In the genomic region with DNA sequence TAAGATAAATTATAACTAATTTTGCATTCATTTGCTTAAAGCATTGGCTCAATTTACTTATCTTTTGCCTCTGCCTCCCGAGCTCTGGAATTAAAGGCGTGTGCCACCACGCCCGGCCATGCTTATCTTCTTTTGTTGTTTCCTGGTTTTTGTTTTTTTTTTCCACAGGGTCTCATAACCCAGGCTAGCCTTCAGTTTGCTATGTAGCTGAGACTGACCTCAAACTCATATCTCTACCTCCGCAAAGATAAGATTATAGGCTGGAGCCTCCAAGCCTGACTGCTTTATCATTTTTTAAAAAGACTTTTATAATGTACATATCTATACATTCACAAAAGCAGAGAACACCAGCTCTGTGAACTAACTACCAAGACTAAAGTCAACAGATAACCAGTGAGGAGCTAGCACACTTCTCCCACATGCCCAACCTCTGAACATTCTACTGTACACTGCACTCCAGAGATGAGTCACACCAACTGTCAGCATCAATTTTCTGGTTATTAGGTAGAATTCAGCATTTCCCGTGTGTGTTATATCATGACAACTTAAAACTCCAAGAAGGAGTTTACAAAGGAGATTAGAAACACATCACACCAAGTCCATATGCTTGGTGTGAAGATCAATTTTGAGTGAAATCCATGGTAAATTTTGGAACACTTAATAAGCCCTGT, we compare ENCODE assay signal across 22 mouse cellular contexts. TPM values are rescaled to one million over a fixed set of nuclear protein-coding genes. Genes with fewer than 3 reads are reported as not detected.
DNase-seq lines count a peak whose midpoint lies in the region; ATAC-seq and TF ChIP-seq lines count a peak whose summit lies in the region.
"Had no signal": no experiment of that assay in that cellular context is flagged by ENCODE, and none has a peak within 500 bp of the region (broad histone marks: within the 10 kb centered on the region; RNA-seq: fewer than 3 reads in every experiment).

No protein-coding gene starts in this region.

- H3K79me2 ChIP-seq in myocyte (ENCODE audit: control insufficient read depth, insufficient read depth), result peaks cover 3% of the 10 kb centered on the region

- H3ac ChIP-seq in myocyte (ENCODE audit: control insufficient read depth, insufficient read length), result no peak overlapping the region

- WGBS in liver, embryonic 11.5 days, result 43% methylated on average over 6 of the region's 6 CpGs
- WGBS in forebrain, embryonic 13.5 days, result 88% methylated on average over 6 of the region's 6 CpGs

- no peaks in the 10 kb centered on the region for H3K36me3 ChIP-seq in G1E (replicated peaks)
- no peaks in the 10 kb centered on the region for H3K36me3 ChIP-seq in liver, embryonic 11.5 days (ENCODE audit: control insufficient read depth, insufficient read depth, low read length)
- H3K36me3 ChIP-seq in myocyte (ENCODE audit: control insufficient read depth, insufficient read depth), result no peaks in the 10 kb centered on the region
- H3K36me3 ChIP-seq in forebrain, embryonic 13.5 days (ENCODE audit: poor library complexity, severe bottlenecking), result no peaks in the 10 kb centered on the region
- H3K36me3 ChIP-seq: embryonic facial prominence, embryonic 13.5 days; hindbrain, embryonic 10.5 days; limb, embryonic 12.5 days; neural tube, embryonic 13.5 days had no signal

- H3K4me3 ChIP-seq in gastrocnemius, adult 2 months, result no peak overlapping the region
- H3K4me3 ChIP-seq in G1E (ENCODE audit: low read depth, low read length) (peak overlapping the region; percentile 68; the same call in 1 of the 2 replicates), myocyte (no peak overlapping the region)
- no peak overlapping the region for H3K4me3 ChIP-seq in liver, embryonic 11.5 days (ENCODE audit: low read depth, low read length)
- no peak overlapping the region for H3K4me3 ChIP-seq in forebrain, embryonic 13.5 days
- H3K4me3 ChIP-seq: embryonic facial prominence, embryonic 13.5 days; hindbrain, embryonic 10.5 days; limb, embryonic 12.5 days; neural tube, embryonic 13.5 days had no signal

- H3K27me3 ChIP-seq in G1E (ENCODE audit: insufficient read depth, low read length) (no peaks in the 10 kb centered on the region), myocyte (ENCODE audit: control insufficient read depth, insufficient read depth, insufficient read length) (no peaks in the 10 kb centered on the region)
- H3K27me3 ChIP-seq in liver, embryonic 11.5 days (replicated peaks; ENCODE audit: control insufficient read depth, insufficient read depth, low read length), result no peaks in the 10 kb centered on the region
- H3K27me3 ChIP-seq in forebrain, embryonic 13.5 days, result no peaks in the 10 kb centered on the region
- H3K27me3 ChIP-seq: embryonic facial prominence, embryonic 13.5 days; limb, embryonic 12.5 days; neural tube, embryonic 13.5 days; Patski had no signal

- peaks cover 90% of the 10 kb centered on the region for H3K4me1 ChIP-seq in G1E (ENCODE audit: insufficient read depth, low read depth, low read length)
- peaks cover 37% of the 10 kb centered on the region for H3K4me1 ChIP-seq in liver, embryonic 11.5 days (replicated peaks; ENCODE audit: control insufficient read depth, insufficient read depth, low read length)
- H3K4me1 ChIP-seq in forebrain, embryonic 13.5 days, result peaks cover 21% of the 10 kb centered on the region

- peak; percentile 47 for ATAC-seq in G1E (ENCODE audit: extremely low read depth, insufficient number of reproducible peaks, low FRiP score, poor library complexity, severe bottlenecking)
- 0 out of 2 replicates have a peak, but pooled peaks have one; percentile 1 for ATAC-seq in liver, embryonic 11.5 days (replicated peaks; ENCODE audit: low FRiP score)
- ATAC-seq in forebrain, embryonic 13.5 days, result no peak
- ATAC-seq: activated CD4-positive, CD25-positive, alpha-beta regulatory T cell, adult 4 months; forebrain, postnatal 0 days; inflammation-experienced regulatory T-cells, adult 6 months; midbrain, embryonic 16.5 days; Patski had no signal

- DNase-seq in gastrocnemius, adult 2 months, result no peak
- DNase-seq in gastrocnemius, postnatal 36 days, result no peak
- DNase-seq in G1E (ENCODE audit: low spot score), result no peak
- DNase-seq in liver, embryonic 11.5 days (ENCODE audit: low spot score), result no peak
- no peak for DNase-seq in frontal cortex, adult 2 months (ENCODE audit: extremely low spot score in 1 of 2, low spot score in 1 of 2)
- DNase-seq in urinary bladder, adult 18-20 months (ENCODE audit: low spot score in 2 of 2), result no peak
- DNase-seq: cerebellum, adult 9-10 months; forebrain, postnatal 0 days; heart, adult 18-20 months; thymus, postnatal 36 days had no signal

- H3K27ac ChIP-seq in gastrocnemius, adult 2 months, result peak overlapping the region; percentile 31; the same call in 1 of the 2 replicates
- H3K27ac ChIP-seq in liver, embryonic 11.5 days (ENCODE audit: low read depth, low read length), result peak overlapping the region; percentile 26; the same call in 1 of the 2 replicates
- H3K27ac ChIP-seq in forebrain, embryonic 13.5 days, result no peak overlapping the region
- H3K27ac ChIP-seq: embryonic facial prominence, embryonic 13.5 days; hindbrain, embryonic 10.5 days; limb, embryonic 12.5 days; neural tube, embryonic 13.5 days had no signal

- TF ChIP-seq CTCF in gastrocnemius, adult 2 months (IDR thresholded peaks at IDR 0.05), result no peak
- TF ChIP-seq CTCF in G1E (IDR thresholded peaks at IDR 0.05; ENCODE audit: low read depth, low read length), result no peak

- intact Hi-C loops in gastrocnemius, adult 2 months (cut with DNase I), result loop anchor here (5.0 kb wide), 1 partner anchor 103 kb away; the partner anchor contains the start of gene Axin1
- intact Hi-C loops in gastrocnemius, postnatal 36 days (cut with DNase I), result loop anchor here (5.0 kb wide), 1 partner anchor 118 kb away; the partner anchor contains the start of gene Mrpl28

- TF ChIP-seq POLR2A in myocyte (IDR thresholded peaks at IDR 0.05; ENCODE audit: insufficient read length, low read depth), result no peak

- H3K9ac ChIP-seq in liver, embryonic 11.5 days (ENCODE audit: low read depth, low read length), result no peak overlapping the region
- H3K9ac ChIP-seq in forebrain, embryonic 13.5 days, result no peak overlapping the region
- H3K9ac ChIP-seq: embryonic facial prominence, embryonic 13.5 days; forebrain, postnatal 0 days; limb, embryonic 12.5 days; neural tube, embryonic 13.5 days had no signal

- peak overlapping the region; percentile 41 for H3K4me2 ChIP-seq in liver, embryonic 11.5 days
- H3K4me2 ChIP-seq in myocyte (ENCODE audit: low read depth), result peak overlapping the region; percentile 72
- no peak overlapping the region for H3K4me2 ChIP-seq in forebrain, embryonic 13.5 days
- H3K4me2 ChIP-seq: embryonic facial prominence, embryonic 13.5 days; limb, embryonic 12.5 days; neural tube, embryonic 13.5 days had no signal

- 0 out of 2 replicates have a peak, but pooled peaks cover 3% of the 10 kb centered on the region for H3K9me3 ChIP-seq in G1E (replicated peaks)
- no peaks in the 10 kb centered on the region for H3K9me3 ChIP-seq in liver, embryonic 11.5 days (ENCODE audit: control insufficient read depth, low read length)
- no peaks in the 10 kb centered on the region for H3K9me3 ChIP-seq in forebrain, embryonic 13.5 days (replicated peaks)
- H3K9me3 ChIP-seq: embryonic facial prominence, embryonic 13.5 days; hindbrain, embryonic 10.5 days; limb, embryonic 12.5 days; neural tube, embryonic 13.5 days had no signal

RNA-seq across cellular contexts. Expression of gene Fam234a, which starts 3.8 kb away (rescaled TPM):
- 10 to 100 TPM; 65.6 to 86.0 TPM for total RNA-seq in gastrocnemius, adult 2 months (2021)
- total RNA-seq in gastrocnemius, postnatal 36 days (2021), result 10 to 100 TPM; 65.5 to 66.9 TPM
- total RNA-seq in G1E (2014; fragmentation: Nextera tagmentation), result 5.5 and 7.0 TPM in 2 replicates
- 3.0 and 3.2 TPM in 2 replicates for total RNA-seq in G1E (2017)
- 2.9 and 4.2 TPM in 2 replicates for polyA plus RNA-seq in G1E (2012)
- polyA plus RNA-seq in liver, embryonic 11.5 days (2014; fragmentation: Nextera tagmentation; extraction: Ambion mirVana), result 19.6 and 20.2 TPM in 2 replicates
- 65.4 TPM for polyA plus RNA-seq in myocyte (2012; fragmentation: generic; extraction: Trizol)
- 17.5 and 21.7 TPM in 2 replicates for polyA plus RNA-seq in forebrain, embryonic 13.5 days (2015; fragmentation: Nextera tagmentation; extraction: Ambion mirVana)
- polyA plus RNA-seq in frontal cortex, adult 2 months (2012; rRNA removed), result 20.2 and 21.4 TPM in 2 replicates

RNA-seq across cellular contexts. Expression of gene Luc7l, which starts 12.4 kb away (rescaled TPM):
- total RNA-seq in gastrocnemius, adult 2 months (2021), result 10 to 100 TPM; 12.6 to 14.5 TPM
- total RNA-seq in gastrocnemius, postnatal 36 days (2021), result 10 to 100 TPM in 1 of 2 experiments, 1 to 10 TPM in 1; 9.9 to 10.8 TPM
- total RNA-seq in G1E (2014; fragmentation: Nextera tagmentation) (85.2 and 96.8 TPM in 2 replicates), G1E (2017) (85.3 and 85.9 TPM in 2 replicates)
- polyA plus RNA-seq in G1E (2012) (40.9 and 45.0 TPM in 2 replicates), myocyte (2012; fragmentation: generic; extraction: Trizol) (25.1 TPM)
- polyA plus RNA-seq in liver, embryonic 11.5 days (2014; fragmentation: Nextera tagmentation; extraction: Ambion mirVana), result 107 and 110 TPM in 2 replicates
- polyA plus RNA-seq in forebrain, embryonic 13.5 days (2015; fragmentation: Nextera tagmentation; extraction: Ambion mirVana), result 121 and 128 TPM in 2 replicates
- polyA plus RNA-seq in frontal cortex, adult 2 months (2012; rRNA removed), result 72.2 and 81.6 TPM in 2 replicates

RNA-seq across cellular contexts. Expression of gene Arhgdig, which starts 32.7 kb away (rescaled TPM):
- under 1 TPM; 0.53 to 0.64 TPM for total RNA-seq in gastrocnemius, adult 2 months (2021)
- 1 to 10 TPM in 1 of 2 experiments, under 1 TPM in 1; 0.42 to 1.3 TPM for total RNA-seq in gastrocnemius, postnatal 36 days (2021)
- 4.4 and 6.2 TPM in 2 replicates for total RNA-seq in G1E (2014; fragmentation: Nextera tagmentation)
- total RNA-seq in G1E (2017), result 5.2 and 5.7 TPM in 2 replicates
- 17.6 and 21.5 TPM in 2 replicates for polyA plus RNA-seq in G1E (2012)
- 27.7 and 28.8 TPM in 2 replicates for polyA plus RNA-seq in liver, embryonic 11.5 days (2014; fragmentation: Nextera tagmentation; extraction: Ambion mirVana)
- polyA plus RNA-seq in myocyte (2012; fragmentation: generic; extraction: Trizol), result 12.6 TPM
- polyA plus RNA-seq in forebrain, embryonic 13.5 days (2015; fragmentation: Nextera tagmentation; extraction: Ambion mirVana), result 10.0 and 11.4 TPM in 2 replicates
- 132 and 140 TPM in 2 replicates for polyA plus RNA-seq in frontal cortex, adult 2 months (2012; rRNA removed)
- polyA plus RNA-seq: activated CD4-positive, CD25-positive, alpha-beta regulatory T cell, adult 4 months; inflammation-experienced regulatory T-cells, adult 6 months had no signal

RNA-seq across cellular contexts. Expression of gene Rgs11, which starts 37.5 kb away (rescaled TPM):
- under 1 TPM; 0.33 to 0.54 TPM for total RNA-seq in gastrocnemius, adult 2 months (2021)
- 1 to 10 TPM; 1.0 to 1.1 TPM for total RNA-seq in gastrocnemius, postnatal 36 days (2021)
- total RNA-seq in G1E (2014; fragmentation: Nextera tagmentation) (21.2 and 37.9 TPM in 2 replicates), G1E (2017) (14.7 and 18.4 TPM in 2 replicates)
- polyA plus RNA-seq in G1E (2012) (29.5 and 34.9 TPM in 2 replicates), myocyte (2012; fragmentation: generic; extraction: Trizol) (0.62 TPM)
- polyA plus RNA-seq in liver, embryonic 11.5 days (2014; fragmentation: Nextera tagmentation; extraction: Ambion mirVana), result 2.2 and 2.4 TPM in 2 replicates
- 0.72 and 1.3 TPM in 2 replicates for polyA plus RNA-seq in forebrain, embryonic 13.5 days (2015; fragmentation: Nextera tagmentation; extraction: Ambion mirVana)
- polyA plus RNA-seq in frontal cortex, adult 2 months (2012; rRNA removed), result 87.1 and 90.1 TPM in 2 replicates

RNA-seq across cellular contexts. Expression of gene Pdia2, which starts 41.4 kb away (rescaled TPM):
- total RNA-seq in gastrocnemius, adult 2 months (2021), result not detected
- total RNA-seq in gastrocnemius, postnatal 36 days (2021), result not detected
- total RNA-seq in G1E (2014; fragmentation: Nextera tagmentation), result 1.6 and 2.0 TPM in 2 replicates
- total RNA-seq in G1E (2017), result 0.11 and 1.0 TPM in 2 replicates
- 0.65 and 0.74 TPM in 2 replicates for polyA plus RNA-seq in G1E (2012)
- polyA plus RNA-seq in liver, embryonic 11.5 days (2014; fragmentation: Nextera tagmentation; extraction: Ambion mirVana), result 62.4 and 68.8 TPM in 2 replicates
- polyA plus RNA-seq in myocyte (2012; fragmentation: generic; extraction: Trizol), result 0.05 TPM
- not detected in 2 replicates for polyA plus RNA-seq in forebrain, embryonic 13.5 days (2015; fragmentation: Nextera tagmentation; extraction: Ambion mirVana)
- 0.17 and 0.28 TPM in 2 replicates for polyA plus RNA-seq in frontal cortex, adult 2 months (2012; rRNA removed)
- total RNA-seq: forebrain, postnatal 0 days; gastrocnemius, adult 8-10 months; heart, adult 18-20 months had no signal
- polyA plus RNA-seq: activated CD4-positive, CD25-positive, alpha-beta regulatory T cell, adult 4 months; forebrain, postnatal 0 days; inflammation-experienced regulatory T-cells, adult 6 months; neural tube, embryonic 13.5 days; testis, adult 2 months had no signal
